Mouse (Mus musculus) lung, adult 2 months (tissue): Measurements from ENCODE around the gene Agap1.

Experiments
- CTCF ChIP-seq: fragments of 200-500 bp; IDR thresholded peaks from 2 replicates; pipeline ENCODE4 v1.5.1; 2011; ENCODE audit warnings: mild to moderate bottlenecking, low read length, control low read depth; ENCODE audit not compliant: insufficient read depth
- POLR2A ChIP-seq: fragments of 200-500 bp; IDR thresholded peaks from 2 replicates; pipeline ENCODE4 v1.6.1; 2011; ENCODE audit warnings: low read depth, mild to moderate bottlenecking, control low read depth, low read length, borderline replicate concordance; ENCODE audit errors: extremely low read depth

DNA sequence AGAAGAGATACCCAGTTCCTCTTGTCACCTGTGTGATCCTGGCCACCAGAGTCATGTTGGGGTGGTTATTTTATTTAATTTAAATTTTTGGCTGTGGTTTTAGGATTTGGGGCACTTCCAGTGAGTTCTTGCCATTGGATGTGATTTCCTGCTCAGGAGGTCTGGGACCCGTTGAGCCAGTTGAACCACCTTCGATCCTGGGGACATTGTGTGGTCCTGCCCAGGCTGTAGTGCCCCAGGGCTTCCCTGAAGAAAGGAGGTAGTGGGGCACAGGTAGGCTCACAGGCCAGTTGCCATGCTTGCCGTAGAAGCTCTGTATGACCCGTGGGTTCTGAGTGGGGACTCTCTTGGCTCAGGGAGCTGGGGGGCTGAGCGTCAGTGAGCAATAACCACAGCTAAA lies 38.6 kb downstream of the Agap1 start:
- no peak for TF ChIP-seq POLR2A
- no peak for TF ChIP-seq CTCF
